Mouse (Mus musculus) brain, adult 2 months (tissue): ENCODE measurements around the gene Hs3st3b1.

Experiments used
- DNase-seq: peaks from one replicate; pipeline ENCODE4 v3.0.0; 2011; ENCODE audit warnings: low read depth, low spot score

The Hs3st3b1 gene

DNA sequence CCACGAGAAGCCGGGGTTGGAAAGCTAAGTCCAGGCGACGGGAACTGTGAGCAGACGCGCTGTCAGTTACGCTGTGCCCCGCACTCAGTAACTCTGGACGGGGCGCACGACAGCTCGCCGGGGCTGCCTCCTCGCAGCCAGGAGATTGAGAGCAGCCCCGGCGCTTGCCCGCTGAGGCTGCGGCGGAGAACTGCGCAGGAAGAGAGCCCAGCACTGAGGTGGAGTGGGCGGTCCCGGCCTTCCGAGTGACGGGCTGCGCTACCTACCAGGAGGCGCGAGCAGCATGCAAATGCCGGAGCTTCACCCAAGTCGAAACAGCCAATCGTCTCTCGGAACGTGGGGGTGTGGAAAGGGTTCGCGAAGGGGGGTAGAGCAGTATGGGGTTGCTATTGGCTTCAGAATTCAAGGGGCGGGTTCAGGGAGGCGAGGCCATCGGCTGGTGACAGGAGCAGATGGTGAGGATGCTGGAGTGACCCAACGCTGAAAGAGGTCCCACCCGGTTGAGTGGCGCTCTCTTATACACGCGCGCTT is at the start of gene Hs3st3b1:
Gene Hs3st3b1, minus strand, starts transcription at position 200 of the 531 bp plus-strand sequence.
- peak; percentile 92 for DNase-seq

DNA sequence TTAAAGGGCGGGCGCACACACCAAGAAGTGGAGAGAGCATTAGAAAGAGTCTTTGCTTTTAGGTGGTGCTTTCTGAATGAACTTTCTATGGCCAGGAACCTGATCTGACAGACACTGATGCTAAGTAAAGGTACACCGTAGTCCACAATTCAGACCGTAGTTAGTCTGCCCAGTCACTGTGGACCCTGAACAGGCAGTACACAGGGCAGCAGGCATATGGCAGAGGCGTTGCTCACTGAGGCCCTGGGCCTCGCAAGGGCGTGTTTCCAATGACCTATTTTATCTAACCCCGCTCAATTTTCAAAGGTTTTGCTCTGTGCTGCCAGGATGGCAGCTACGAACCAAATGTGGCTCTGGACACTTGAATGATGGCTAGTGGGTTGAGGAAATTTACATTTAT is 49.4 kb upstream of the Hs3st3b1 start:
- DNase-seq = no peak

DNA sequence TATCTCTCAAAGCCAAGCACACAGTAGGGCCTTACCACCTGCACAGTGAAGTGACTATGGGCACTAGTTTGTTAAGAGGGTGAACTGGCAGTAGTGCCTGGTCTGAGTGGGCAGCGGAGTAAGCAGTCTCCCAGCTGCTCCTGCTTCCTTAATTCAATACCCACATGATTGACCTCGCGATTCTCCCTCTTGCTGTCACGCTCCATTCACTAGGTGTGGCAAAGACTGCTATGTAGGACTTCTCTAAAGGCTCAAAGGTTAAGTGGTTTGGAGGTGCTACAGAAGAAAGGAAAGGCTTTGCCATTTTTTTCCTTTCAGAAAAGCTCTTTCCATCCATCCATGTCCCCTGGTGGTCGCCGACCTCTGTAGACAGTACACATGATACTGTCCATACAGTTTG is 48.7 kb upstream of the Hs3st3b1 start:
- no peak for DNase-seq

DNA sequence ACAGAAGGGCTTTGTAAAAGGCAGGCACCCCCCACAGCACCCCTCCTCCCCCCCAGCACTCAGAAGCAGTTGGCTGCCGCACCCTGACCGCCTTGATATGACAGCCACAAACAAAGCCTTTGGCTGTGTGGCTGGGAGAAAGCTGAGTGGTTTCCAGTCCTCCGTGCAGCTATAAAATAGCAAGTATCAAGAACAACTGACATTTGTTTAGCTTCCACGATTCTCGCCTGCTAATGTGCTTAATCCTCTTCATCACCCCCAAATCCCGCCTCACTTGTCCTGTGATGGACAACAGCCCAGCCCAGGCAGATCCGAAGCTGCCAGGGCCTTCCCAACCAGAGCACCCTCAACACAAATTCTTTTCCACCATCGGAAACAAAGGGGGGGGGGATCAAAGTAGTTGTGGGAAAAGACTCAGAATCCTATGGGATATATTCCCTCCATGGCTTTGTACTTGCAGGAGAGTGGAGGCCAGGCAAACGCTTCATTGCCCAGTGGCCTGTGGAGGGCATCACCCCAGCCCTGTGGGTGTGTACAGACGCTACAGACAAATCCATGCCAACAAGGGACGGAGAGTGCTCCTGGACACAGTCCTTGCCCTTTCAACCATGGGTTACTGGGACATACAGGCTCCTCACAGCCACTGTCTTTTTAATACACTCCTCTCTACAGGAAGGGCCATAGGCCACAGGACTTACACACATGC is 47.3 kb upstream of the Hs3st3b1 start:
- peak; percentile 29 for DNase-seq

DNA sequence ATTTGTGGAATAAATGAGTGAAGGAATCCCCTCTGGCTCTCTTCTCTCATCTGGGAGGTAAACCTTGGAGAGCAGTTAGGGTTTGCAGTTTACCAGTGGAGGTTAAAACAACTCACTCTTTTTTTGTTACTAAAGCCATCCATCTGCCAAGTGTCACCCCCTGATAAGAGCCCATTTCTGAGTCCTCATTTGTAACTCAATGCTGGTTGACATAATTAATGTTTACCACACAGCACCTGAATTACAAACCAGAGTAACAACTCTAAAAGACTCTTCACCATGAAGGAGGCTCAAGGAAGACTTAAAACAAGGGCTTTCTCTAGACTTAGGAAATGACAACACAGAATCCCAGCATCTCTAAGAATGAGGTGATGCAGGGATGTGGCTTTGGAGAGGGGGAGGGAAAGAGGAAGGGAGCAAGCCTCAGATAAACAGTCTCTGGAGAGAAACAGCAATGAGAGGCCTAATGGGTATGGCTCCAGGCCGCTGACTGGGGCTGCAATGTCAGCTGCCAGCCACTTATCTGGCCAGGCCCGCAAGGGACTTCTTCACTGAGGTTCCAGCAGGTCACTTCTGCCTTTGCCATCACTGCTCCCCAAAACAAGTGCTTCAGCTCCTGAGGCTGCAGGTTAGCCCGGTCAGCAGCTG is 46.4 kb upstream of the Hs3st3b1 start:
- DNase-seq = no peak

DNA sequence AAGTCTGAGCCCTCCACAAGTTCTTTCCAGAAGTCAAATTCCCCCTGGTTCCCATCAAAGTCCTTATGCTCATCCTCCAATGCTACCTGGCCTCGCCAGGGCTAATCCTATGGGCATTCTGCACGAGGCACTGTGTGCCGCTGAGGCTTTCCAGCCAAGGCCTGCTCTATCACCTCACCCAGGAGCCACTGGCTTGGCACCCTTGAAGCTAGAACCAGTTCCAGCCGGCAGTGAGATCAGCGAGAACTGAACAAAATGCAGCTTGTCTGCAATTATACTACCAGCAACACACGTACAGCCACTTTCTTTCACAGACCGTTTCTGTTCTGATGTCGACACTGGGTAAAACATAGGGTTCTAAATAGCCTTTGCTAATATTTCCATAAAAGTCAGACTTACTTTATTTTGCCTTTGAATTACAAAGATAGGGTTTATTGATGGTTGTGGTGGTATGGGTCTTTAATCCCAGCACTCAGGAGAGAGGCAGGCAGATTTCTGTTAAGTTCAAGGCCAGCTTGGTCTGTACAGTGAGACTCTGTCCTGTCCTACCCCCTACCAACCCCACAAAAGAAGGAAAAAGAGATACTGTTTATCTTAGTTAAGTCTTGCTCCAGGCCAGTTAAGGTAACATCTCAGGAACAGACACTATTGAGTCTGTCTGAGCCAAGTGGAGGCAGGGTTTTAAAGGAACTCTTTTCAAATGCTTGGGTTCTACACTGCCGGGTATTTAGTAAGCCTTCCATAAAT is 45.7 kb upstream of the Hs3st3b1 start:
- DNase-seq = no peak

DNA sequence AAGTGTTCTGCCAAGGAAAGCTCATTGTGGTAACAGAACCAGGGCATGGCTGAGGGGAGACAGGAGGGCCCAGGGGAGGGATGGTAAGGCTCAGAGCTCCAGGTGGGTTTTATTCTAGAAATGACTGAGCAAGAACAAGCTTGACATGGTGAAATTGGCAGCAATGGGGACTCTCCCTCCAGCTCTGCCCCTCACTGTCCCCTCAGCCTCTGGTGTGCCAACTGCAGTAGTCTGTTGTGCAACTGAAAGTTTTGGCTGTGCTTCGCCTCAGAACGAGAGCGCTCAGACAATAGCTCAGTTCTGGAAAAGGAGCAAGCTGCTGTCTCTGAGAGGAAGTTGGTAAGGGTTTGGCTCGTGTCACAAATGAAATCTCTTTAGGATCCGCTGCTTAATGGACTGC is 43.3 kb upstream of the Hs3st3b1 start:
- no peak for DNase-seq

DNA sequence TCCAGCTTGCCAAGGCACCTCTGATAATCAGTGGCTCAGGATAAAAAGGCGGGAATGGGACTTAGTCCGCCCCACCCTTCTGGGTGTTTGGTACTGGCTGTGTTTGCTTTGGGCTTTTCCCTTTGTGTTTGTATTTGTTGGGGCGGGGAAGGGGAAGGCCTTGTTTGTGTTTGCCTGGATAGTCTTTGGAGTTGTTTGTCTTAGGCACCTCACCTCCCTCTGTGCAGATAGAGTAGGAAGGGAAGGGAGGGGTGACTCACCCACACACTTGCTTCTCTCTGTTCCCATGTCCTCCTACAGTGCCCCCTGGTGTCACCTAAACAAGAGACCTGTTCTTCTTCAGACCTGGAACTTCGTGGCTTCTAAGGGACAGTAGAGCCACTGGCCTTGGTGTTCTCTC is 35.1 kb upstream of the Hs3st3b1 start:
- DNase-seq = peak; percentile 46

DNA sequence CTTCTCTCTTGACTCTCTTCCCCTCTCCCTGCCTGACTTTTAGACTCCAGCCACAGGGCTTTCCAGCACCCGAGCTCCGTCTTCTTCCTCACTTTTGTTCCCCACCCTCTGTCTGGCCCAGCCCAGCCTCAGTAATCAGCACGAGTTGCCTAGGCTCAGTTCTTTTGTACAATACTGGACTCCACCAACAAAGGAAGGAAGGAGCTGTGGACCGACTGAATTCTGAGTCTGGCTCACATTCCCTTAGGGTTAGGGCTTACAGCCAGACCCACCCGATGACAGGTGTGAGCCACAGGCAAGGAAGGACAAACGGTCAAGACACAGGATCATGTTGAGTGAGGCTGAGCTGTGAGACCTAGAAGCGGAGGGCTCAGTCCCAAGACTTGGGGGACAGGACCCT is 34.7 kb upstream of the Hs3st3b1 start:
- no peak for DNase-seq

DNA sequence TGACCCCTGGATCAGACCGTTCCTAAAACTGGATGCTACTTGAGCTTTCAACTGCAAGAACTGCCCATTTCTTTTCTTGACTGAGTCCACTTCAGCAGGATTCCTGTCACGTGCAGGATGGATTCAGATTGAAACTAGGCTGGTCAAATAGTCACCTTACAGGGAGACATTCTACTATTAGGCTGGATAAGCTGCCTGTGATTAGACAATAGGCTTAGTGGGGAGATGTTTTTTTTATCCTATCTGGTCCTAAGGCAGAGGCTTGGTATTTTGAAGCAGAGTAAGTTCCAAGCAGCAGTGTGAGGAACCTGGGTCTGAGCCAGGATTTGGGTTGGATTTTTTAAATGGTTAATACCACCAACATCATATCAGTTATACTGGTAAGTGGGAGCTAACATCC is 31.8 kb upstream of the Hs3st3b1 start:
- no peak for DNase-seq

DNA sequence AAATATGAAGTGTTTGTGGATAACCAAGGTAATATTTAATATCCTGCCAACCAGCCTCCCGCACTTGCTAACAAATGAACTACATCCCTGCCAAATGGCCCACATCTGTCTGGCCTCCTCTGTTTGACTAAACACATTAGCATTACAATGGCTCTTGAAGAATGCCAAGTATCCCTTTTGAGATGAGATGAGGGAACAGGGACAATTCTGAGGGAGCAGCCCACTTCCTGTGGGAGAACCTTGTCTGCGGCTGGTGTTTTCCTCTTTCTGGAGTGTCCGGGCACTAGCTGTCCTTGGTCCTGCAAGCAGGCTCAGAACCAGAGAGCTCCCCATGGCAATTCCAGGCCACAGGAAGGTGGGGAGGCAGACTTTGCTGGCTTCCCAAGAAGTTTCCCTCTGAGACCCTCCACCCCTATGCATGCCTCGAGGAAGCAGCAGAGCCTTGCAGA is 30.7 kb upstream of the Hs3st3b1 start:
- DNase-seq = no peak

DNA sequence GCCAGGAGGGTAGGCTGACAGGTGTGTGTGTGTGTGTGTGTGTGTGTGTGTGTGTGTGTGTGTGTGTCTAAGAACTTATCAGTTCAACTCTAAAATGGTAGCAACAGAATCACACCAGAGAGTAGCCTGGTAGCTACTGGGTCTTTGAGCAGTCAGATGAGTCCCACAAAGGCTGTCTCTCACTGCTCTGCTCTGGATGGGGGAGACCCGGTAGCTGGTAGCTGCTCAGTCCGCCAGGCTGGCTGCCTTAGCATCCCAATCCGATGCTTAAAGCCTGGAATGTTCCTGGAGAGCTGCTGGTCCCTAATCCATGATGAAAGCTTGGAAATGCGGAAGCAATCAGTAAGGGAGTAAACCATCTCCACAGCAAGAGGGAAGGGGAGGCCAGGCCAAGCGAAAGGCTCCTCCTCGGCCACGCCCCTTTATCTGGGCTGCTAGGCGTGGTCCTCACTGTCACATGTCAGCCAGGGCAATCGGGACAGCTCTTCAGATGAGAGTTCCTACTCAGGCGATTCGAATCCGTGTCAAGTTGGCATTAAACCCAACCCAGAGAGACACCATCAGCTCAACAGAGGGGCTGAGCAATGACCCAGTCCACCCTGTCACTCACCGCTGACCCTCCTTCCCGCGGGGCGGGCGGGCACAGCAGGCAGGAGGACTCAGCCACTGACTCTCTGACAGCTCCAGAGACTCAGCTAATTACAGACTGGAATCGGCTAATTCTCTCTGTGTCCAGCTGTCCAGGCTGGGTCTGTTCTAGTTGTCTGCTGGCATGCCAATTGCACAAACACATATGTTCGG is 29.9 kb upstream of the Hs3st3b1 start:
- no peak for DNase-seq

DNA sequence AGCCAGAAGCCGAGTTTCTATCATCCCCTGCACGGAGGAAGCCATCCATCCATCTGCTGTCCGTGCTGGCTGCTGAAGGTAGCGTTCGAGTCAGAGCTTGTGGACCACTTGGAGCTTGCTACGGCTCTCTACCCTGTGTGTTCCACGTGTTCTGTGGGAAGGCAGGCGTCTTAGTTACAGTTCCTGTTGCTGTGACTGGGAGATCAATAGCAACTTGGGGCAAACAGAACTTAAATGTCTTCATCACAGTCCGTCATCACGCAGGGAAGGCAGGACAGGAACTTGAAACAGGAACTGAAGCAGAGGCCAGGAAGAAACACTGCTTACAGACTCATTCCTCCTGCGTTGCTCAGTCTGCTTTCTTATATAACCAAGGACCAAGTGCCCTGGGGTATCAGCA is 26.3 kb upstream of the Hs3st3b1 start:
- DNase-seq = no peak

DNA sequence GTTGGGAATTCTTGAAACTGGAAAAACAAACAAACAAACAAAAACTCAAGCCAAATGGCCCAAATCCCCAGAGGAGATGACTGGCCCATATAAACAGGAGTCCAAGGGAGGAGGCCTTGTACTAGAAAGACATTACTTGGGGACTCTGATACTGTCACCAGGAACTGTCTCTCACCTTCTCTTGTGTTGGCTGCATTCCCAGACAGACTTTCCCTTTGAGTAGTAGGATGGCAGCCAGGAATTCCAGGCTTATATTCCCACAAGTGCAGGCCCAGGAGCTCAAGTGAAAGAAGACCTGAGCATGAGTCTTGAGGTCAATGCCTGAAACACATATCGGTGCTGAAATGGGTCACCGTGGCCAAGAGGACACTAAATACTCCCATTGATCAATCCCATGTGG is 24.9 kb upstream of the Hs3st3b1 start:
- DNase-seq = peak; percentile 76

DNA sequence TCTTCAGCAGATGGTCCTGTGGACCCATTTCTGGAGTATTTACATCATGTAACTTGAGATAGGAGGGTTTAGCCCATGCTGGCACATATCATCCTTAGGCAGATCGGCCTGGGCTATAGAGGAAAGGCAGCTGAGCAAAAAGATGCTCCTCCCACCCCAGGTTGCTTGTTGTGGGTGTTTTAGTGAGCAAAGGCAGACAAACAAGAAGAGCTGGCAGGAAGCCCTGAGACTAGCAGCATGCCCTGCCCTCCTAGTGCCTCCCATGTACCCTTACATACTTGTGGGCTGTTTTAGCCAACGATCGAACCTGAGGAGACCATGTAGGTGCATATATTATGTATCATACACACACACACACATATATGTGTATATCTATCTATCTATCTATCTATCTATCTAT is 21.9 kb upstream of the Hs3st3b1 start:
- no peak for DNase-seq

DNA sequence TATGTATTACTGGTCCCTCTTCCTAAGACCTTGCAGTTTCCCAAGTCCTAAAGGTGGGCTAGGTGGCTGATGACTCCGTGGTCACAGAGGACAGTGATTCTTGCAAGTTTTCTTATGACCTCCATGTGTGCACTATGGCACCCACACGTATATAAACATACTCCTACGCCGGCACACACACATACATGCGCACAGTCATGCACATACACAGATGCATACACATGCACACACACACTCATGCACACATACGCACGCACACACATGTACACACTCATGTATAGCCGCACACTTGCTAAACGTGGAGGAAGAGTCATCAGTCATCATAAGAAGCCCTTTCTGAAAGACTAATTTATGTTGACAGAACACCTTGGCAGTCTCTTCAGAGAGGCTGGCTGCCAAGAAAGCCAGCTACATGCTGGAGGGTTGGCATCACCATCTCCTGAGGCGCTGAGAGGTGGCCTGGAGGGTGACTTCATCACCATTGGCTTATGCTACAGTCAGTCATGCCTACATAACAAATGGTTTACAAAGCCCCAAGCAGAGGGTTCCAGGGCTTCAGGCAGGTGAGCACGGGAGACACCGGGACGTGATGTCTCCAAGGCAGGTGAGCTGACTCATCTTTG is 21.3 kb upstream of the Hs3st3b1 start:
- peak; percentile 15 for DNase-seq

DNA sequence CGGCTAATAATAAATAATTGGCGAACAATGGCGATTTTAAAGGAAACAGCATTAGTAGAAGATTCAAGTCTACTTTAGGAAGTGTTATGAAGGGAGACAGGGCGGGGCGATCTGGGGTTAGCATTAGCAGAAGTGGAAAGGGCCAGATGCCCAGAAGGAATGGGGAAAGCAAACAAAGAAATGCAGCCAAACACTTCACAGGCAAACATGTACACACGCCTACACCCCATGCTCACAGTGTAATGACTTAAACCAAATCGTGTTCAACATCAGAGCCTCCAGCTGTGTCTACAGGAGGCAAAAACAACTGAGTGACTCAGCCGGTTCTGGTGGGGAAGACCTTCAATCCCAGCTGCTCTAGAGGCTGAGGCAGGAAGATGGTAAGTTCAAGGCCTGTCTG is 20.1 kb upstream of the Hs3st3b1 start:
- no peak for DNase-seq

DNA sequence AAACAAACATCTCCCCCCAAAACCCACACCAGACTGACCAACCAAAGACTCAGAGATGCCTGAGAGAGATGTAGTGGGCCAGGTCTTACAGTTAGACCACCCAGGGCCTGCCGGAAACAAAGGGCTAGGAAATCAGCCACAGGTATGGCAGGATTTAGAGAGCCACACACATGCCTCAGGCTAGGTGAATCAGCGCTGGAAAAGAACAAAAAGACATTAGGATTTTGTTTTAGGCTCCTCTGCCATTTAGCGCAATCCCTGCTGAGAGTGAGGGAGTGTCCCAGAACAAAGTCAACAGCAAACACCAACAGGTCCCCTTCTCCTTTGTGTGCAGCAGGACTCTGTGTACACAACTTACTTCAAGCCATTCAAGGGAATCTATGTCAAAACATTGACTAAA is 14.6 kb upstream of the Hs3st3b1 start:
- DNase-seq = no peak

DNA sequence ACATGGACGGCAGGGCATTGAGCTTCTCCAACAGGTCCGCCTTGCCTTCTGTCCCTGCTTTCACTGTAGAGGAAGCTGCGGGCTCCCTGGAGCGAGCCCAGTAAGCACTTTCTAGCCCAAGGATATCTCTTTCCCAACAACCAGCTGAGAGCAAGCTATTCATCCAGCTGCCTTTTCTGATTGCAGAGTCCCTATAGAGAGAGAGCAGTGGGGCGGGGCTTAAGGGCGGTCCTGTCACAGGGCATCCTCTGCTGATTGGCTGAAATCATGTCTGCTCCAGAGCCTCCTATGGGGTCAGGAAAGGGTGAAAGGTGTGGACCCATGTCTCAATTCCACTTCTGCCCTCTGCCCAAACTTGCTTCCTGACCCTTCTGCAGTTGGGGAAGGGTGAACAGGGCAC is 4.8 kb upstream of the Hs3st3b1 start:
- DNase-seq = no peak

DNA sequence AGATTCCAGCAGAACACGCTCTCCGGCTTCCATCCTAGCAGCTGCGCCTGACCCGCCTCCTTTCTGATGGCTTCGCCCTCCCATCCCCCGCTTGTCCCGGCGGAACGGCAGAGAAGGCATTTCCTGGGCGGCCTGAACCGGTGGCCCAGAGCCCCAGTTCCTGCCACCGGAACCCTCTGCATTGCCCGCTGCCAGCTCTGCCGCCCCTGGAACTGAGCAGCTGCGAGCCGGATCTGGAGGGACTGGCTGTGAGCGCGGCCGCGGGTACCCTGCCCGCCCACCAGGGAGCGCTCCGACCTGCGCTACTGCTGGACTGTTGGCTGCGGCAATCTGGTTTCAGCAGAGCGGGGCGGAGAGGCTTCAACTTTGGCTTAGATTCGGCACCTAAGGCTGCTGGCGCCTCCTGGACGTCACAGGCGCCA is 3.1 kb upstream of the Hs3st3b1 start:
- DNase-seq = peak; percentile 51

DNA sequence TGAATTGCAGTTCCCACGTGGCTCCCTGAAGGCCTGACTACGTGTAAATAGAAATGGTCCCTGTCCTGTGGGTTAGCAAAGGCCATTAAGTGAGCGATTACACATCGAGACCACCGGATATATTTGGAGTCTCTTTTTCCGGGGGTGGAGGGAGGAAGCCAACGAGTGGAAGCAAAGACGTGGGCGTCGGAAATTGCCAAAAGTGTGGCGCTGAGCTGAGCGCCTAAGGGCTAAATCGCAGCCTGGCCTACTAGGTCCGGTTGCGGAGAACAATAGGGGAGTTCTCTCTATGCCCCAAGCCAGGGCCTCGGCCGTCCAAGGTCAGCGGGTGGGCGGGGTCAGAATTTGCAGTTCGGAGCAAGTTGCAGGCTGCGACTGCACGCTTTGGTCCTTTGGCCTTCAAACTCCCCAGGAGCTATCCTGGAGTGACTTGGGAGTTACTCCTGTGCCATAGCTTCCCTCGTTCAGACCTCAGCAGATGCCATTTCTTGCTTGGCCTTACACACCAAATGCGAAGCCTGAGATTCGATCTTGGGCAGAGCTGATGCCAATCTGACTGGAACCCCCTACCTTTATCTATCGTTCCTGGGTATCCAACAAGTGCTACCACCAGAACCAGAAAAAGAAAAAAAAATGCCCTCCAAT is 2.3 kb upstream of the Hs3st3b1 start:
- no peak for DNase-seq
